ENCODE assay signal across 12 mouse cellular contexts in the genomic region with DNA sequence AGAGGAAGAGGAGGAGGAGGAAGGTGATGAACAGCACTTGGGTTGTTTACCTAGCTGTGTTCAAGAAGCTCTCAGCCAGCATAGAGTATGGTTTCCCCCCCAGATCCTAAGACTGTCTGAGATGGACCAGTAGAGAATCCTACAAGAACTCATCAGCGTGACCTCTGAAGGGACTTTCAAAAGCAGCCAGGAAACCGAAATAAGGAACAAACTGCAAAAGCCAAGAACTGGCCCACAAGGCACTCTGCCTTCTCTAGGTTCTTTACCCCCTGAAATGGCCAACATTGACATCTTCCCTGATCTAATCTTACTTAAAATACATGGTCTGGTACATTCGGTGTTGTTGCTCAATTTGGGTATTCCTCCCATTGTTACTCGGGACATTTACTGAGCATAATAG.
"Had no signal": no experiment of that assay in that cellular context is flagged by ENCODE, and none has a peak within 500 bp of the region (broad histone marks: within the 10 kb centered on the region; RNA-seq: fewer than 3 reads in every experiment).

No protein-coding gene starts in this region.

- H3K36me3 ChIP-seq: lung, embryonic 15.5 days; midbrain, embryonic 13.5 days; midbrain, embryonic 15.5 days; neural tube, embryonic 12.5 days had no signal

- DNase-seq: liver, postnatal 0 days; lung, adult 2 months; lung, postnatal 14 days; right cerebral cortex, postnatal 14 days; thymus, adult 18-20 months; thymus, postnatal 14 days; thymus, postnatal 36 days had no signal

- H3K27me3 ChIP-seq: lung, embryonic 15.5 days; megakaryocyte, embryonic 14.5 days; midbrain, embryonic 13.5 days; midbrain, embryonic 15.5 days; neural tube, embryonic 12.5 days had no signal
